Mouse (Mus musculus) liver, embryonic 14.5 days (tissue): ENCODE results near the gene Lhx4. TPM values are rescaled to one million over a fixed set of nuclear protein-coding genes. Genes with fewer than 3 reads are reported as not detected.

Experiments
- ATAC-seq: fragments of 200-750 bp; cut with Nextera tagmentation; 2 replicates; pipeline ENCODE4 v1.8.0; 2017; ENCODE audit warnings: moderate number of reproducible peaks, mild to moderate bottlenecking, moderate library complexity; ENCODE audit not compliant: insufficient read depth
- DNase-seq, 3 experiments: peaks; one replicate each; pipeline ENCODE4 v3.0.0-alpha.2; 2012 to 2013; ENCODE audit warnings: low read depth in 3 of 3, low spot score in 3 of 3
- H3K27ac ChIP-seq: fragments of 300-500 bp; sonication (generic); 2 replicates; pipeline ENCODE4 v1.5.1; 2014; ENCODE audit warnings: moderate library complexity, mild to moderate bottlenecking, control low read depth, inconsistent platforms
- H3K27me3 ChIP-seq: fragments of 300-500 bp; sonication (generic); 2 replicates; pipeline ENCODE4 v1.6.1; 2014; ENCODE audit warnings: mild to moderate bottlenecking, low read length, moderate library complexity; ENCODE audit not compliant: control insufficient read depth, insufficient read depth
- H3K36me3 ChIP-seq: fragments of 300-500 bp; sonication (generic); replicated peaks from 2 replicates; pipeline ENCODE4 v1.6.1; 2014; ENCODE audit warnings: low read depth; ENCODE audit not compliant: control insufficient read depth, insufficient read depth
- H3K4me1 ChIP-seq, 2 experiments: fragments of 200-500 bp in 1 of 2; fragments of 300-500 bp in 1 of 2; sonication (generic) in 1 of 2; replicated peaks; 2 replicates each; pipeline ENCODE4 v1.6.1; 2012 to 2014; ENCODE audit warnings: antibody characterized with exemption in 1 of 2, inconsistent platforms in 1 of 2, low read length in 1 of 2; ENCODE audit not compliant: control insufficient read depth in 2 of 2, insufficient read depth in 2 of 2
- H3K4me2 ChIP-seq: fragments of 300-500 bp; sonication (generic); 2 replicates; pipeline ENCODE4 v1.6.1; 2014; ENCODE audit warnings: low read depth, mild to moderate bottlenecking, control low read depth, moderate library complexity
- H3K4me3 ChIP-seq, 2 experiments: fragments of 200-500 bp in 1 of 2; fragments of 300-500 bp in 1 of 2; sonication (generic) in 1 of 2; 2 replicates each; pipeline ENCODE4 v1.5.1; 2012 to 2014; ENCODE audit warnings: low read depth in 2 of 2, low read length in 2 of 2, mild to moderate bottlenecking in 2 of 2, control low read depth in 1 of 2, inconsistent platforms in 1 of 2, moderate library complexity in 1 of 2; ENCODE audit not compliant: insufficient read depth in 1 of 2
- H3K9ac ChIP-seq: fragments of 300-500 bp; sonication (generic); replicated peaks from 2 replicates; pipeline ENCODE4 v1.6.1; 2014; ENCODE audit warnings: mild to moderate bottlenecking, control low read depth, moderate library complexity
- H3K9me3 ChIP-seq: fragments of 300-500 bp; sonication (generic); 2 replicates; pipeline ENCODE4 v1.6.1; 2016; ENCODE audit warnings: low read length, mixed read lengths; ENCODE audit not compliant: control insufficient read depth
- CTCF ChIP-seq: IDR thresholded peaks from 2 replicates; pipeline ENCODE4 v1.5.1; 2016; ENCODE audit warnings: antibody characterized with exemption, low read depth, control low read depth
- EP300 ChIP-seq: IDR thresholded peaks from 2 replicates; pipeline ENCODE4 v1.6.1; 2016; ENCODE audit warnings: antibody characterized with exemption, low read depth
- WGBS: fragments of 180-500 bp; shearing (Covaris S2); extraction: QIAGEN DNeasy Blood & Tissue Kit; methylation state at CpG from one replicate; pipeline ENCODE4 v1.1.7; 2014; ENCODE audit not compliant: insufficient replicate concordance; 5-methylcytosine and 5-hydroxymethylcytosine counted together
- polyA plus RNA-seq, 2 experiments: library from polyadenylated mRNA; depleted of rRNA in 1 of 2; stranded (reverse) in 1 of 2; unstranded in 1 of 2; fragments of >200 nt; fragmentation: Nextera tagmentation in 1 of 2; extraction: Ambion mirVana in 1 of 2; gene quantifications; 2 replicates each; pipeline versions ENCODE4 v1.2.1 to v1.2.3; 2012 to 2014

The Lhx4 gene
- polyA plus RNA-seq, 2 experiments = not detected

- 81% methylated on average over 11 of the region's 11 CpGs for WGBS
- Histone ChIP-seq H3K4me3 (no peak overlapping the region), H3K36me3 (no peaks in the 10 kb centered on the region), H3K4me2 (no peak overlapping the region), H3K27ac (no peak overlapping the region), H3K4me1 (no peaks in the 10 kb centered on the region), H3K9me3 (no peaks in the 10 kb centered on the region), H3K27me3 (no peaks in the 10 kb centered on the region), H3K9ac (no peak overlapping the region)
- ATAC-seq (no peak), DNase-seq (no peak)
- TF ChIP-seq CTCF (no peak), EP300 (no peak)
These were observed 58.5 kb downstream of the Lhx4 start for GRCm38 (mm10) chr1:155693026-155693425.

DNA sequence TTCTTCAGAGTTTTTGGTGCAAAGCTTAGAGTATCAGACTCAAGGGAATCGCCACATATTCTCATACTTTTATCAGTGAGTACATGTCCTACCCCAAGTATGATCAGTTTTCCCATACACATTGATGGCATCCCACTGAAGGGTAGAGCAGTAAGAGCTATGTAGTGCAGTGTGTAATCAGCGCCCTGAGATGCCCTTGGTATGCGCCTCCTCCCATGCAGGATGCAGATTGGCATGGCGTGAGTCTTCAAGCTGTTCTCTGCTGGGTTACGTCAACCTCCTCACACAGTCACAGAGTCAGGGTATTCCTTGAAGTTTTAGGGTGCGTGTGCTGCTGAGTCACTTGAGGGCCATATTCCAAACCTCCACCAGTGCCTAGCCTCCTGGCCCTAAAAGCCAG is 59.3 kb downstream of the Lhx4 start:
- 72% methylated on average over 6 of the region's 6 CpGs for WGBS
- no peaks in the 10 kb centered on the region for H3K36me3 ChIP-seq
- no peak overlapping the region for H3K4me2 ChIP-seq
- no peak overlapping the region for H3K27ac ChIP-seq
- H3K27me3 ChIP-seq = no peaks in the 10 kb centered on the region
- no peaks in the 10 kb centered on the region for H3K4me1 ChIP-seq
- DNase-seq (no peak), ATAC-seq (no peak)
- no peak for TF ChIP-seq EP300
- no peak for TF ChIP-seq CTCF
- no peak overlapping the region for H3K4me3 ChIP-seq
- H3K9me3 ChIP-seq = no peaks in the 10 kb centered on the region
- no peak overlapping the region for H3K9ac ChIP-seq

DNA sequence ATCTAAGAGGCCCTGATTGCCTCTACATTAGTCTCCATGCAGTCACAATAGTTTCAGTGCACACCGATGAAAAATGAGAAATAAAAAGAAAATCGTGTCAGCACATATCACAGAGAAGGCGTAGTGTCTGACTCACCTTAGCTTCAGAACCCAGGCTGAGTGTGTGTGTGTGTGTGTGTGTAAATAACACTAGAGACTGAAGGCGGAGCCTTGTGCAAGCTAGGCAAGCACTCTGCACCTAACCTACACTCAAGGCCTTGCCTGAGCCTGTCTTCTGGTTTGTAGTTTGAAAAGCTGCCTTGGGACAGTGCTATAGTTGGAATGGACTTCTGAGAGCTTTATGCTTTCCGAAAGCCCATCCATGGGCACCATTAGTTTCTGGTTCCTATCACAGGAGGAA is 61.9 kb downstream of the Lhx4 start:
- WGBS = 80% methylated on average over 5 of the region's 5 CpGs
- ATAC-seq = no peak

GRCm38 (mm10) chr1:155689141-155689540 is 62.3 kb downstream of the Lhx4 start:
- 62% methylated on average over 4 of the region's 4 CpGs for WGBS
- TF ChIP-seq EP300 = no peak
- no peak for TF ChIP-seq CTCF
- Histone ChIP-seq H3K27me3 (no peaks in the 10 kb centered on the region), H3K4me3 (no peak overlapping the region), H3K36me3 (no peaks in the 10 kb centered on the region), H3K9me3 (no peaks in the 10 kb centered on the region), H3K4me2 (no peak overlapping the region), H3K4me1 (no peaks in the 10 kb centered on the region), H3K9ac (no peak overlapping the region), H3K27ac (no peak overlapping the region)
- DNase-seq = no peak
- ATAC-seq = no peak

More for the DNA sequence above, 61.9 kb downstream of the Lhx4 start:
- no peaks in the 10 kb centered on the region for H3K36me3 ChIP-seq
- H3K27ac ChIP-seq = no peak overlapping the region
- no peaks in the 10 kb centered on the region for H3K27me3 ChIP-seq
- H3K4me1 ChIP-seq = no peaks in the 10 kb centered on the region
- no peak overlapping the region for H3K9ac ChIP-seq
- H3K4me3 ChIP-seq = no peak overlapping the region
- H3K9me3 ChIP-seq = no peaks in the 10 kb centered on the region
- DNase-seq = no peak
- H3K4me2 ChIP-seq = no peak overlapping the region
- no peak for TF ChIP-seq CTCF
- TF ChIP-seq EP300 = no peak

DNA sequence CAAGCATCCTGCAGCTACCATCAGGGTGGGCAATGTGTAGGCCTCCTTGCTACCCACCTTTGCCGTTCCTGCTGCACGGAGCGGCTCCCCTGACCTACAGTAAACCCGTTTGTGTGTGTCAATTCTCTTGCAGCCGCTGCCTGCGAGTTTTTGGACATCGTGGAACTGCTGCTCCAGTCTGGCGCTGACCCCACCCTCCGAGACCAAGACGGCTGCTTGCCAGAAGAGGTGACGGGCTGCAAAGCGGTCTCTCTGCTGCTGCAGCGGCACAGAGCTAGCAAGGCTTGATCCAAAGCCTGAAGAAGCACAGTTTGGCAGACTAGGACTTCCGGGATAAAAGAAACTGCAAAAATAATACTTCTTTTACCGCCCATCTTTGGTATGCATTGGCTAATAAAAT is 64.7 kb downstream of the Lhx4 start:
- no peaks in the 10 kb centered on the region for H3K4me1 ChIP-seq
- 80% methylated on average over 15 of the region's 15 CpGs for WGBS
- no peak for TF ChIP-seq CTCF
- no peak for TF ChIP-seq EP300
- no peaks in the 10 kb centered on the region for H3K9me3 ChIP-seq
- no peak for ATAC-seq
- H3K4me3 ChIP-seq = no peak overlapping the region
- no peak overlapping the region for H3K4me2 ChIP-seq
- no peak overlapping the region for H3K9ac ChIP-seq
- H3K36me3 ChIP-seq = no peaks in the 10 kb centered on the region
- H3K27ac ChIP-seq = no peak overlapping the region
- DNase-seq = no peak
- H3K27me3 ChIP-seq = no peaks in the 10 kb centered on the region
